Mouse (Mus musculus) liver, postnatal 0 days (tissue): Measurements from ENCODE around the gene Tmem222. TPM values are rescaled to one million over a fixed set of nuclear protein-coding genes. Genes with fewer than 3 reads are reported as not detected.

Experiments
- ATAC-seq: fragments of 200-750 bp; cut with Nextera tagmentation; 2 replicates; pipeline ENCODE4 v1.8.0; 2017; ENCODE audit warnings: mild to moderate bottlenecking, moderate library complexity
- DNase-seq: peaks from one replicate; pipeline ENCODE4 v3.0.0-alpha.2; 2016
- H3K27ac ChIP-seq: fragments of 300-500 bp; sonication (generic); 2 replicates; pipeline ENCODE4 v1.5.1; 2014; ENCODE audit warnings: antibody characterized with exemption, moderate library complexity, mild to moderate bottlenecking, low read depth
- H3K27me3 ChIP-seq: fragments of 300-500 bp; sonication (generic); 2 replicates; pipeline ENCODE4 v1.6.1; 2014; ENCODE audit warnings: low read length, control low read depth, mixed read lengths; ENCODE audit not compliant: insufficient read depth
- H3K36me3 ChIP-seq: fragments of 300-500 bp; sonication (generic); replicated peaks from 2 replicates; pipeline ENCODE4 v1.6.1; 2014; ENCODE audit warnings: mild to moderate bottlenecking, control low read depth, low read length, moderate library complexity, mixed read lengths; ENCODE audit not compliant: insufficient read depth
- H3K4me1 ChIP-seq: fragments of 300-500 bp; sonication (generic); 2 replicates; pipeline ENCODE4 v1.6.1; 2014; ENCODE audit warnings: antibody characterized with exemption, mild to moderate bottlenecking, control low read depth; ENCODE audit not compliant: insufficient read depth
- H3K4me2 ChIP-seq: fragments of 300-500 bp; sonication (generic); 2 replicates; pipeline ENCODE4 v1.6.1; 2014; ENCODE audit warnings: low read depth, mild to moderate bottlenecking, low read length, moderate library complexity, mixed read lengths
- H3K4me3 ChIP-seq: fragments of 300-500 bp; sonication (generic); 2 replicates; pipeline ENCODE4 v1.5.1; 2014; ENCODE audit warnings: low read depth, low read length
- H3K9ac ChIP-seq: fragments of 300-500 bp; sonication (generic); replicated peaks from 2 replicates; pipeline ENCODE4 v1.6.1; 2014; ENCODE audit warnings: mild to moderate bottlenecking, moderate library complexity
- H3K9me3 ChIP-seq: fragments of 300-500 bp; sonication (generic); 2 replicates; pipeline ENCODE4 v1.6.1; 2016; ENCODE audit warnings: mild to moderate bottlenecking, control low read depth, low read length, mixed read lengths
- CTCF ChIP-seq: sonication (generic); IDR thresholded peaks from 2 replicates; pipeline ENCODE4 v1.5.1; 2016; ENCODE audit warnings: antibody characterized with exemption, low read depth
- EP300 ChIP-seq: IDR thresholded peaks from 2 replicates; pipeline ENCODE4 v1.6.1; 2016; ENCODE audit warnings: antibody characterized with exemption, low read depth, mild to moderate bottlenecking
- WGBS: fragments of 180-500 bp; shearing (Covaris S2); extraction: QIAGEN DNeasy Blood & Tissue Kit; methylation state at CpG from one replicate; pipeline ENCODE4 v1.1.7; 2014; ENCODE audit not compliant: insufficient replicate concordance; 5-methylcytosine and 5-hydroxymethylcytosine counted together
- polyA plus RNA-seq: library from polyadenylated mRNA; unstranded; fragments of >200 nt; fragmentation: Nextera tagmentation; extraction: Ambion mirVana; gene quantifications from 2 replicates; pipeline ENCODE4 v1.2.1, GENCODE M21; 2015

The Tmem222 gene
- polyA plus RNA-seq, 1 experiment from 2014 or later = 30.8 TPM

DNA sequence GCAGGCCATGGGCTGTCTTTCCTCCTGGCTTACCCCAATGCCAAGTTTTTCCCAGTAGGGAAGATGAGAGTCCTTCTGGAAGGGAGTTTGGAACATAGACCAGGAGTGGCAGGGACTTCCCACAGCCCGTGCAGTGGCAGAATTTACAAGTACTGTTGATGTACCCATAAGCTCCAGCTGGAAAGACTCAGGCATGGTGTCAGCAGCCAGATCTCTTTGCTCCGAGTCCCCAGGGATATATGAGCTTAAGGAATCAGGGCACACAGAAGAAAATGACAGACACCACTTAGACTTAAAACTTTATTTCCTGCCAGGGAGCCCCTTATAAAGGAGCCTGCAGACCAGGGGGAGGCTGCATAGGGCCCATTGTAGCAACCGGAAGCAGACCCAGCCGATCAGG, 11.8 kb downstream of the Tmem222 start:
- Histone ChIP-seq H3K27me3 (no peaks in the 10 kb centered on the region), H3K4me1 (0 out of 2 replicates have a peak, but pooled peaks cover 3% of the 10 kb centered on the region), H3K36me3 (peaks cover 62% of the 10 kb centered on the region), H3K9me3 (no peaks in the 10 kb centered on the region), H3K4me3 (no peak overlapping the region), H3K27ac (no peak overlapping the region), H3K4me2 (no peak overlapping the region), H3K9ac (no peak overlapping the region)
- ATAC-seq (no peak), DNase-seq (no peak)
- 92% methylated on average over 4 of the region's 4 CpGs for WGBS
- no peak for TF ChIP-seq EP300
- no peak for TF ChIP-seq CTCF

GRCm38 (mm10) chr4:133265297-133265696, 12.3 kb downstream of the Tmem222 start:
- Histone ChIP-seq H3K9ac (no peak overlapping the region), H3K27ac (no peak overlapping the region), H3K4me2 (no peak overlapping the region), H3K9me3 (no peaks in the 10 kb centered on the region), H3K27me3 (no peaks in the 10 kb centered on the region), H3K36me3 (peaks cover 59% of the 10 kb centered on the region), H3K4me1 (0 out of 2 replicates have a peak, but pooled peaks cover 3% of the 10 kb centered on the region), H3K4me3 (no peak overlapping the region)
- no peak for TF ChIP-seq EP300
- TF ChIP-seq CTCF = no peak
- DNase-seq (no peak), ATAC-seq (no peak)
- WGBS = 89% methylated on average over 3 of the region's 3 CpGs

- no peak for ATAC-seq
- Histone ChIP-seq H3K4me1 (0 out of 2 replicates have a peak, but pooled peaks cover 3% of the 10 kb centered on the region), H3K36me3 (peaks cover 51% of the 10 kb centered on the region), H3K9me3 (no peaks in the 10 kb centered on the region), H3K27ac (no peak overlapping the region), H3K4me2 (no peak overlapping the region), H3K4me3 (no peak overlapping the region), H3K9ac (no peak overlapping the region), H3K27me3 (no peaks in the 10 kb centered on the region)
- TF ChIP-seq CTCF = no peak
- TF ChIP-seq EP300 = no peak
- no peak for DNase-seq
- 69% methylated on average over 2 of the region's 2 CpGs for WGBS
Measured at GRCm38 (mm10) chr4:133264559-133264958, 13.0 kb downstream of the Tmem222 start.

DNA sequence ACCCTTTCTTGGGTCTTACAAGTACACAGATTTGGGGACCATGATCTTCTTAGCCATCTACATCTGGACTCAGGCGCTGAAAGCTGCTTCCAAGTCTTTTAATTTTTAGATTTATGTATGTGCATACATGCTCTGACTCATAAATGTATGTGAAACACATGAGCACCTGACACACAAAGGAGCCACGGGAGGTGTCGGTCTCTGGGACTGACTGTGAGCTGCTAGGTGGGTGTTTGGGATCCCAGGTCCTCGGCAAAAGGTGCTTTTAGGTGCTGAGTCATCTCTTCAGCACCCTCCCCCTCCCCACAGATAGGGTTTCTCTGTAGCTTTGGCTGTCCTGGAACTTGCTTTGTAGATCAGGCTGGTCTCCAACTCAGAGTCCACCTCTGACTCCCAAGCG, 13.8 kb downstream of the Tmem222 start:
- WGBS = 78% methylated on average over 5 of the region's 5 CpGs
- ATAC-seq = no peak

DNA sequence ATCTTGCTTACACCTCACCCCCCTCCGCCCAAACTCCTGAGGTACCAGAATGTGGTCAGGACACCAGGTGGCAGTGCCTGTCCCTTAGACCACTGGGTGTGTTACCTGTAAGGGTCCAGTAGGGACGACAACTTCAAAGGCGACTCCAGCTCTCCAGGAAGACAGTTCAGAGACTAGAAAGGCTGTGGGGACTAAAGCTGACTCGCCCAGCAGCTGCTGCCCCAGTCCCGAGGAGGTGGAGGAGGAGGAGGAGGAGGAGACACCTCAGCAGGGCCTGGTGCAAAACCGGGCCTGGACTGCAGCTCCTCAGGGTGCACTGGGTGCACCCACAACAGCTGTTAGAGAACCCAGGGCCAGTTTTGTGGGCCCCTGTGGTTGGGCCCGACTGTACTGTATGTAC, 14.7 kb downstream of the Tmem222 start, which contains the start of gene Sytl1:
Gene Sytl1, minus strand, starts transcription at position 232 of the 400 bp plus-strand sequence.
- H3K4me2 ChIP-seq = peak within 1 kb of the TSS; percentile 55
- 29% methylated on average over 7 of the region's 7 CpGs for WGBS

More for the DNA sequence above, 13.8 kb downstream of the Tmem222 start:
- Histone ChIP-seq H3K27ac (no peak overlapping the region), H3K27me3 (no peaks in the 10 kb centered on the region), H3K4me2 (no peak overlapping the region), H3K4me3 (no peak overlapping the region), H3K9ac (no peak overlapping the region), H3K4me1 (0 out of 2 replicates have a peak, but pooled peaks cover 3% of the 10 kb centered on the region), H3K36me3 (peaks cover 43% of the 10 kb centered on the region), H3K9me3 (no peaks in the 10 kb centered on the region)
- DNase-seq = no peak
- TF ChIP-seq EP300 (no peak), CTCF (no peak)

GRCm38 (mm10) chr4:133262375-133262765, 15.2 kb downstream of the Tmem222 start:
- WGBS = 42% methylated on average over 7 of the region's 7 CpGs
- Histone ChIP-seq H3K27me3 (no peaks in the 10 kb centered on the region), H3K36me3 (peaks cover 29% of the 10 kb centered on the region), H3K9ac (peak overlapping the region; percentile 30; the same call in 1 of the 2 replicates), H3K4me1 (0 out of 2 replicates have a peak, but pooled peaks cover 3% of the 10 kb centered on the region), H3K4me3 (peak overlapping the region; percentile 9), H3K27ac (no peak overlapping the region), H3K9me3 (no peaks in the 10 kb centered on the region), H3K4me2 (peak overlapping the region; percentile 55)
- DNase-seq (no peak), ATAC-seq (no peak)
- no peak for TF ChIP-seq EP300
- no peak for TF ChIP-seq CTCF

More for the DNA sequence above, 14.7 kb downstream of the Tmem222 start, which contains the start of gene Sytl1:
- Histone ChIP-seq H3K9ac (peak within 1 kb of the TSS; percentile 30), H3K9me3 (no peaks in the 10 kb centered on the region), H3K36me3 (peaks cover 35% of the 10 kb centered on the region), H3K27ac (no peak within 1 kb of the TSS), H3K4me3 (peak within 1 kb of the TSS; percentile 9), H3K27me3 (no peaks in the 10 kb centered on the region), H3K4me1 (0 out of 2 replicates have a peak, but pooled peaks cover 3% of the 10 kb centered on the region)
- TF ChIP-seq CTCF = peak; percentile 42; the same call in 1 of the 2 replicates
- no peak for TF ChIP-seq EP300
- DNase-seq (no peak), ATAC-seq (no peak)
